Mouse (Mus musculus): Measurements from ENCODE around the gene Gm10644.

DNA sequence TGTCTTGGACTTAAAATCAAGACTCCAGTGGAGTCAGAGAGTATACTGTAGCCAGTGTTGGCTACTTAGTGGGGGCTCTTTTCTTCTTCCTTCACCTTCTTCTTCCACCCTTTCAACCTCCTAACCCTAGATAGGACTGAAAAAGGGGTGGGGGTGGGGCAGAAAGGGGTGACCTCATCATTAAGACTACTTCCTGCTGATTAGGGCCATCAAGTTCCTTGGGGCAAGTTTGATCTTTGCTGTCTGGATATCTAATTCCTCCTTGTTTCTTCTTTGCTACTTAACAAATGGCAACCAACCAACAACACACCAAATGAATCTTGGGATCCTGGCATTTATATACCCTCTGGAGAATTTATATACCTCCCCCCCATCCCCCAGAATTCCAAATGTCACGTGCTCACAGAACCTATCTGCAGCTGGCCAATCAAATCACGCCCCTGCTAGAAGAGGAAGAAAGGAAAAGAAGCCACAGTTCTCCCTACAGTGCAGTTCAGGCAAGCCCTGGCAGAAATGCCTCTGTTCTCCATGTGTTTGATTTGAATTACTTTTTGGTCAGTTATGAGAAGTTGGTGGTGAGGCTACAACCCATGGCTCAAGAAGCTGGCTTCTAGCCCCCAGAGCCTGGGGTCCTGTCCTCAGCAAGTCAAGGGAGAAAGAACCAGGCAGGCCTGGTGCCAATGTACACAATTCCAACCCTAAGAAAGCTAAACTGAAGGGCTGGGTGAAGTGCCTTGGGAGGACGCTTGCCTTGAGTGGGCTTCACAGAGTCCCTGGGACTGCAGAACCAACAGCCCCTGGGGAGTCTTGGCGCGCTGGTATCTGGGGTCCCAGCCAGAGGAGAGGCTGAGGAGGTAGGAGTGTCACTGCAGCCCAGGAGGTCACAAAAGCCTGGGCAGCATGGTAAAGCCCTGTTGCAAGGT, 42.9 kb downstream of the Gm10644 start:
- TF ChIP-seq GATA1 (IDR thresholded peaks at IDR 0.05; ENCODE audit: low read length) = no peak
- TF ChIP-seq TAL1 (IDR thresholded peaks at IDR 0.05; ENCODE audit: low read length) = no peak
